Mouse (Mus musculus): ENCODE results near the gene Blm. TPM values are rescaled to one million over a fixed set of nuclear protein-coding genes. Genes with fewer than 3 reads are reported as not detected.
A peak's percentile ranks its signal among the peaks of the same experiment; 100 is the strongest.

Gene Blm
- polyA plus RNA-seq, 1 experiment from 2014 or later = 27.0 TPM

GRCm38 (mm10) chr7:80441986-80442904, 92.7 kb downstream of the Blm start:
- Histone ChIP-seq H3K9ac (no peak overlapping the region), H3K4me3 (no peak overlapping the region), H3K27me3 (replicated peaks) (no peaks in the 10 kb centered on the region), H3K4me1 (peaks cover 11% of the 10 kb centered on the region), H3K4me2 (replicated peaks) (no peak overlapping the region), H3K9me3 (no peaks in the 10 kb centered on the region), H3K27ac (no peak overlapping the region), H3K36me3 (no peaks in the 10 kb centered on the region)
- ATAC-seq (ENCODE audit: low FRiP score, low read depth) = no peak
- 47% methylated on average over 11 of the region's 11 CpGs for WGBS

- no peaks in the 10 kb centered on the region for H3K36me3 ChIP-seq
- no peak for ATAC-seq (ENCODE audit: low FRiP score, low read depth)
- no peak overlapping the region for H3K27ac ChIP-seq
- no peak overlapping the region for H3K4me3 ChIP-seq
- H3K4me1 ChIP-seq = peaks cover 11% of the 10 kb centered on the region
- no peaks in the 10 kb centered on the region for H3K9me3 ChIP-seq
- H3K27me3 ChIP-seq (replicated peaks) = no peaks in the 10 kb centered on the region
- no peak overlapping the region for H3K9ac ChIP-seq
- WGBS = 60% methylated on average over 4 of the region's 4 CpGs
- no peak overlapping the region for H3K4me2 ChIP-seq (replicated peaks)
Measured at GRCm38 (mm10) chr7:80440685-80441084, 94.2 kb downstream of the Blm start.

GRCm38 (mm10) chr7:80439789-80440488, 95.0 kb downstream of the Blm start:
- Histone ChIP-seq H3K4me1 (peaks cover 11% of the 10 kb centered on the region), H3K36me3 (no peaks in the 10 kb centered on the region), H3K27ac (no peak overlapping the region), H3K9me3 (no peaks in the 10 kb centered on the region), H3K4me3 (no peak overlapping the region), H3K27me3 (replicated peaks) (no peaks in the 10 kb centered on the region), H3K4me2 (replicated peaks) (no peak overlapping the region), H3K9ac (no peak overlapping the region)
- no peak for ATAC-seq (ENCODE audit: low FRiP score, low read depth)
- WGBS = 83% methylated on average over 10 of the region's 10 CpGs

- peaks cover 11% of the 10 kb centered on the region for H3K4me1 ChIP-seq
- no peak overlapping the region for H3K4me3 ChIP-seq
- no peaks in the 10 kb centered on the region for H3K27me3 ChIP-seq (replicated peaks)
- peak overlapping the region; percentile 24; the same call in 1 of the 2 replicates for H3K4me2 ChIP-seq (replicated peaks)
- H3K27ac ChIP-seq = no peak overlapping the region
- no peak overlapping the region for H3K9ac ChIP-seq
- no peak for ATAC-seq (ENCODE audit: low FRiP score, low read depth)
- H3K9me3 ChIP-seq = no peaks in the 10 kb centered on the region
- 37% methylated on average over 14 of the region's 15 CpGs for WGBS
- no peaks in the 10 kb centered on the region for H3K36me3 ChIP-seq
Measured at GRCm38 (mm10) chr7:80439032-80439760, 95.7 kb downstream of the Blm start.

GRCm38 (mm10) chr7:80436571-80436970, 98.3 kb downstream of the Blm start:
- no peaks in the 10 kb centered on the region for H3K36me3 ChIP-seq
- ATAC-seq (ENCODE audit: low FRiP score, low read depth) = no peak
- no peak overlapping the region for H3K9ac ChIP-seq
- no peaks in the 10 kb centered on the region; the same call in 1 of the 2 replicates for H3K4me1 ChIP-seq
- no peaks in the 10 kb centered on the region for H3K9me3 ChIP-seq
- WGBS = 88% methylated on average over 7 of the region's 7 CpGs
- no peak overlapping the region for H3K4me3 ChIP-seq
- H3K27ac ChIP-seq = no peak overlapping the region
- H3K27me3 ChIP-seq (replicated peaks) = no peaks in the 10 kb centered on the region
- H3K4me2 ChIP-seq (replicated peaks) = no peak overlapping the region

GRCm38 (mm10) chr7:80435594-80435993, 99.3 kb downstream of the Blm start:
- no peak overlapping the region for H3K27ac ChIP-seq
- H3K4me1 ChIP-seq = no peaks in the 10 kb centered on the region; the same call in 1 of the 2 replicates
- H3K4me2 ChIP-seq (replicated peaks) = no peak overlapping the region
- H3K27me3 ChIP-seq (replicated peaks) = no peaks in the 10 kb centered on the region
- WGBS = 90% methylated on average over 3 of the region's 3 CpGs
- no peaks in the 10 kb centered on the region for H3K36me3 ChIP-seq
- H3K9me3 ChIP-seq = no peaks in the 10 kb centered on the region
- H3K9ac ChIP-seq = no peak overlapping the region
- ATAC-seq (ENCODE audit: low FRiP score, low read depth) = no peak
- no peak overlapping the region for H3K4me3 ChIP-seq

- H3K4me3 ChIP-seq = no peak overlapping the region
- 92% methylated on average over 12 of the region's 12 CpGs for WGBS
- no peak overlapping the region for H3K4me2 ChIP-seq (replicated peaks)
- no peaks in the 10 kb centered on the region for H3K4me1 ChIP-seq
- no peak overlapping the region for H3K27ac ChIP-seq
- no peak for ATAC-seq (ENCODE audit: low FRiP score, low read depth)
- H3K9ac ChIP-seq = no peak overlapping the region
- no peaks in the 10 kb centered on the region for H3K9me3 ChIP-seq
- H3K27me3 ChIP-seq (replicated peaks) = no peaks in the 10 kb centered on the region
- no peaks in the 10 kb centered on the region for H3K36me3 ChIP-seq
Measured at GRCm38 (mm10) chr7:80429661-80430060, 105.3 kb downstream of the Blm start.

GRCm38 (mm10) chr7:80427730-80428129, 107.2 kb downstream of the Blm start:
- Histone ChIP-seq H3K4me1 (no peaks in the 10 kb centered on the region), H3K9me3 (no peaks in the 10 kb centered on the region), H3K27me3 (replicated peaks) (no peaks in the 10 kb centered on the region), H3K36me3 (no peaks in the 10 kb centered on the region), H3K9ac (no peak overlapping the region), H3K27ac (no peak overlapping the region), H3K4me3 (no peak overlapping the region), H3K4me2 (replicated peaks) (no peak overlapping the region)
- WGBS = 83% methylated on average over 5 of the region's 5 CpGs
- no peak for ATAC-seq (ENCODE audit: low FRiP score, low read depth)

GRCm38 (mm10) chr7:80426363-80426762, 108.6 kb downstream of the Blm start:
- no peak overlapping the region for H3K9ac ChIP-seq
- 76% methylated on average over 7 of the region's 7 CpGs for WGBS
- no peak overlapping the region for H3K27ac ChIP-seq
- H3K4me1 ChIP-seq = no peaks in the 10 kb centered on the region
- H3K4me3 ChIP-seq = no peak overlapping the region
- H3K36me3 ChIP-seq = no peaks in the 10 kb centered on the region
- no peaks in the 10 kb centered on the region for H3K9me3 ChIP-seq
- H3K4me2 ChIP-seq (replicated peaks) = no peak overlapping the region
- ATAC-seq (ENCODE audit: low FRiP score, low read depth) = no peak
- no peaks in the 10 kb centered on the region for H3K27me3 ChIP-seq (replicated peaks)

GRCm38 (mm10) chr7:80424722-80425121, 110.2 kb downstream of the Blm start:
- ATAC-seq (ENCODE audit: low FRiP score, low read depth) = no peak
- no peaks in the 10 kb centered on the region for H3K4me1 ChIP-seq
- 79% methylated on average over 6 of the region's 6 CpGs for WGBS

GRCm38 (mm10) chr7:80422759-80423480, 112.0 kb downstream of the Blm start:
- Histone ChIP-seq H3K9ac (no peak overlapping the region), H3K4me2 (replicated peaks) (no peak overlapping the region), H3K27me3 (replicated peaks) (no peaks in the 10 kb centered on the region), H3K36me3 (no peaks in the 10 kb centered on the region), H3K4me3 (no peak overlapping the region), H3K4me1 (no peaks in the 10 kb centered on the region), H3K9me3 (no peaks in the 10 kb centered on the region), H3K27ac (no peak overlapping the region)
- 31% methylated on average over 20 of the region's 20 CpGs for WGBS
- no peak for ATAC-seq (ENCODE audit: low FRiP score, low read depth)

More at GRCm38 (mm10) chr7:80424722-80425121, 110.2 kb downstream of the Blm start:
- Histone ChIP-seq H3K27ac (no peak overlapping the region), H3K27me3 (replicated peaks) (no peaks in the 10 kb centered on the region), H3K36me3 (no peaks in the 10 kb centered on the region), H3K9ac (no peak overlapping the region), H3K9me3 (no peaks in the 10 kb centered on the region), H3K4me3 (no peak overlapping the region), H3K4me2 (replicated peaks) (no peak overlapping the region)

Measured in neural tube, embryonic 12.5 days (tissue).